Mouse (Mus musculus) thymus, postnatal 4 days (tissue): ENCODE data around the gene Def8.

ENCODE experiments used
- DNase-seq: peaks from one replicate; pipeline ENCODE4 v3.0.0; 2021

Gene Def8

GRCm38 (mm10) chr8:123423441-123423840, at the start of gene Def8:
TSS of gene Def8 (plus strand) at chr8:123423527.
- no peak for DNase-seq

DNA sequence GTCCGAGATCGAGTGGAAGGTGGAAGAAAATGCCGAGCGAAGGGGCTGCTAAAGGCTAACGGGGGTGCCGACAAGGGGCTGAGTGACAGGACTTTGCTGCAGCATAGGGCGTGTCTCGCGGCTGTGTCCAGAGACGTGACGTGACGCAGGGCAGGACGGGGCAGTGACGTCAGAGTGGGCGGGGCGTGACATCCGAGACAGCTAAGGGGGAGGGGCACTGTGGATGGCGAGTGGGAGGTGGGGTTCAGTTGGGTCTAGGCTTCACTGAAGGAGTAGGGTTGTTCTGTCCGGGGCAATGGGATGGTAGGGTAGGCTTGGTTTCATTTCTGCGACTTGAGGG, 49.1 kb upstream of the Def8 start:
- peak; percentile 99 for DNase-seq

DNA sequence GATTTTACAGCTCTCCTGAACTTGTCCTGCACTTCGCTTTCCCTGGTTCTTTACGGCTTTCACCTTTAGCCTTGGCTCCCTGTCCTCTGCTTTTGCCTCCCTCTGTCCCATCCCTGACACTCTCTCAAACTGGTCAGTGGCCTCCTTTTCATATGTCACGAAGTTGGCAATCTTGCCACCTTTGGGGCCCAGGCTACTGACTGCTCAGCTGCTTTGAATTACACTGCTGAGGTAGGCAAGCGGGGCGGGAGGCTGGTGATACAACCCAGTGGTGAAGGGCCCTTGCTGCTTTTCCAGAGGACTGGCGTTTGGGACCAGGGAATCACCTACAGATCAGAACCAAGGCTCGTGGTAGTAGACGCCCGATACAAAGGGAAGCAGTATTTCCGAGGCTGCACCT, 47.6 kb upstream of the Def8 start:
- no peak for DNase-seq

GRCm38 (mm10) chr8:123376106-123376505, 47.2 kb upstream of the Def8 start:
- DNase-seq = no peak

GRCm38 (mm10) chr8:123381711-123382110, 41.6 kb upstream of the Def8 start:
- DNase-seq = no peak

GRCm38 (mm10) chr8:123382516-123382915, 40.8 kb upstream of the Def8 start:
- DNase-seq = no peak

DNA sequence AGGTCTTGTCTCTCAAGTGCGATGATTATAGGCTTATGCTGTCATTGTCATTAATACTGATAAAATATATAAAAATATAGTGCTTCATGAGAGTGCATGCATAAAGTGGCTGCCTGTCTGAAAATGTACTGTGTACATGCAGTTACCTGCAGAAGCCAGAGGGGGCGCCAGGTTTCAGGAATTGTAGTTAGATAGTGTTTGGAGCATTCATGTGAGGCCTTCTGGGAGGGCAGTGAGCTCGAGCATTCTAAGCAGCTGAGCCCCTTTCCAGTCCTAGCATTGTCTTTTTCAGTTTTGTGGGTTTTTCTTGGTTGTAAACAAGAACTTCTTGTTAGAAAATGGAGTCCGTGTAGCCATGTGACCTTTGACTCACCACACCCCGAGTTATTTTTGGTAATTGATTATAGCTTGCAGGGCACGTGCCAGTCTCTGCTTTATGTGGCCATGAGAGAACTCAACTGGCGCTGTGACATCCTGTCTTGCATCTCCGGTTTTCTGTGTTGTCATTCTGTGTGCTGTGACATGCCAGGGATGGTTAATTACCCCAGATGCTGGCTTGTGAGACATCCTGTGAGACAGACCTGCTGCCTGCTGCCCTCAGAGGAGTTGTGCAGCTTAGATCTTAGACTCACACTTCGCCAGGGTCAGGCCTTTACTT, 38.3 kb upstream of the Def8 start:
- peak; percentile 81 for DNase-seq

DNA sequence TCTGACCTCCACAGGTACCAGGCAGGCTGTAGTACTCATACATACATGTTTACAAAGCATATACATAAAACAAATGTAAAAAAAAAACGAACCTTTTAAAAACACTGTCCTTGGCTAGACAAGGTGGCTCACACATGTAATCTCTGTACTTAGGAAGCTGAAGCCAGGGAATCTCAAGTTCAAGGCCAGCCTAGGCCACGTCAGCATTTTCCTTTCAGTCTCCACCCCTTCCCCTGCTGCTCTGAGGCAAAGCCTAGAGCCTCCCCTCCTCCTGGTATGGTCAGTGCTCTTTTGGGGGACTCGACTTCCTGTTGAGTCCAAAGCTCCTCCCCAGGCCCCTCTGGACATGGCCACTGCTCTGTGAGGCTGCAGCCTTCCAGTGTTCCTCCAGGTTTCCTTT, 36.3 kb upstream of the Def8 start:
- no peak for DNase-seq

GRCm38 (mm10) chr8:123387801-123388200, 35.5 kb upstream of the Def8 start:
- no peak for DNase-seq

DNA sequence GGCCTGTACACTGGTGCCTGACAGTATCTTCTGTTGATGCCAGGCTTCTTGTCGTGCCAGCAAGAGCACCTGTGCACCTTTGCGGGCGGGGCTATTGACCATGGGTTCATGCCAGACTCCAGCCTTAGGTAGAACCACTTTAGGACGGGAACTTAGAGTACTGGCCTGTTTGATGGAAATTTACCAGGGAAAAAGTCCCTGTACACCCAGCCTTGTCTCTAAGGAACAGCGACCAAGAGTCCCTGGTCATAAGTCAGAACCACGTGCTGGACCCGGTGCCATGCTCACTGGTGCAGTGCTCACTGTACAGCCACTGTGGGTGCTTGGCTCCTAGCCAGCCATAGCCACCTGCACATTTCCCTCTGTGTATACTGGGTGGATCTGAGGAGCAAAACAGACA, 34.3 kb upstream of the Def8 start:
- no peak for DNase-seq

- DNase-seq = peak; percentile 22
Observed at GRCm38 (mm10) chr8:123398308-123398707, 25.0 kb upstream of the Def8 start.

- peak; percentile 56 for DNase-seq
Observed at GRCm38 (mm10) chr8:123401936-123402335, 21.4 kb upstream of the Def8 start.

GRCm38 (mm10) chr8:123402730-123403326, 20.5 kb upstream of the Def8 start:
- peak; percentile 25 for DNase-seq

DNA sequence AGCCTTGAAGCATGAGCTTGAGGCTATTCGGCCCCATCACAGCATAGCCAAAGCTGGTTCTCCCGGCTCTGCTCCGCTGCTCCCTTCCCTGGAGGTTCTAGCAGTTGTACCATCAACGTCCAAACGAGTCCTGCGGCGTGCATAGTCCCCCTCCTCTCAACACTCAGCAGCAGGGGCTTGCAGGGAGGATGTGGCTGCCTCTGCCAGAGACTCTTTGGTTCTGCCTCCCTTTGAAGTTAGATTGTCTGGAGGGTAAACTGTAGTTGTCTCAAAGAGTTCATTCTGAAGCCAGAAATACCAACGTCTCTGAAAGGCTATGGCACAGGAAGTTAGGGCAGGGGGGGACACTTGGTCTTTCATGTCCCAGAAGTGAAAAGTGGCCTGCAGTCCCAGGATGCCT, 18.8 kb upstream of the Def8 start:
- peak; percentile 77 for DNase-seq

GRCm38 (mm10) chr8:123406786-123407185, 16.5 kb upstream of the Def8 start, which contains the start of gene Mc1r:
TSS of gene Mc1r (plus strand) at chr8:123407107.
- DNase-seq = peak; percentile 86

- peak; percentile 22 for DNase-seq
Observed at GRCm38 (mm10) chr8:123407612-123408011, 15.7 kb upstream of the Def8 start.

DNA sequence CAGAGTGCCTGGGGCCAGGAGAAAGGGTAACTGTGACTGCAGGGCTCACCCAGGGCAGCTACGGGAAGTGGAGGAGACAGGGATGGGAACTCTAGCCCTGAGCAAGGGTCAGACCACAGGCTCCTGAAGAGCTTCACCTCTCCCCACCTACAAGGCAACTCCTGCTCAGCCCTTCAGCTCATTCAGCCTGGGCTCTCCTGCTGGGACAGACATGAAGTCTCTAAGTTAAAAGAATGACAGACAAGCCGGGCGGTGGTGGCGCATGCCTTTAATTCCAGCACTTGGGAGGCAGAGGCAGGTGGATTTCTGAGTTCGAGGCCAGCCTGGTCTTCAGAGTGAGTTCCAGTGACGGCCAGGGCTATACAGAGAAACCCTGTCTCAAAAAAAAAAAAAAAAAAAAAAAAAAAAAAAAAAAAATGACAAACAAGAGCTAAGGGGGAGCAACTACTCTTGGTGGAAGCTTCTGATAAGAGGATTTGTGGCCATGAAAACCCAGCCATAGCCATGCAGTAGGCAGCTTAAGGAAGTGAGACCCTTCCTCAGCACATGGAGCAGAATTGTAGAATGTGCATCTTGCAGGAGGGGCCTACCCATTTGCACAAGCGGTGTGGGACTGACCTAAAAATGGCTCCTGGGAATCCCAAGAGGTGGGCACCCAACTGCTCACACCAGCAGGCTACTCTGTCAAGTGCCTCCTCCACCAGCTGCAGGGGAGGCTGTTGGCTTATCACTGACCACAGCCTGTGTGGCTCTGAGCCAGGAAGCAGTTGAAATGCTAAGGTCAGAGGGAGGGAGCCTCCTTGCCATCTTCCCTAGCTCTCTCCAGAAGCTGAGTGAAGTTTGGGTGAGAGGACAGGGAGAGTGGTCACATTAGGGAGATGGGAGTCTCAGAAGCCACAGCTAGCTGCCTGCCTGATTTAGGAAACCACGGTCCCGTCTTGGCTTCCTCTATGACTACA, 14.5 kb upstream of the Def8 start:
- DNase-seq = peak; percentile 26

- no peak for DNase-seq
Observed at GRCm38 (mm10) chr8:123410049-123410587, 13.2 kb upstream of the Def8 start.

- DNase-seq = no peak
Observed at GRCm38 (mm10) chr8:123410788-123411187, 12.5 kb upstream of the Def8 start.

- DNase-seq = peak; percentile 72
Observed at GRCm38 (mm10) chr8:123411246-123411645, 12.1 kb upstream of the Def8 start, which contains the start of gene Tubb3. TSS of gene Tubb3 (plus strand) at chr8:123411424.

GRCm38 (mm10) chr8:123411781-123412327, 11.5 kb upstream of the Def8 start:
- DNase-seq = peak; percentile 66

DNA sequence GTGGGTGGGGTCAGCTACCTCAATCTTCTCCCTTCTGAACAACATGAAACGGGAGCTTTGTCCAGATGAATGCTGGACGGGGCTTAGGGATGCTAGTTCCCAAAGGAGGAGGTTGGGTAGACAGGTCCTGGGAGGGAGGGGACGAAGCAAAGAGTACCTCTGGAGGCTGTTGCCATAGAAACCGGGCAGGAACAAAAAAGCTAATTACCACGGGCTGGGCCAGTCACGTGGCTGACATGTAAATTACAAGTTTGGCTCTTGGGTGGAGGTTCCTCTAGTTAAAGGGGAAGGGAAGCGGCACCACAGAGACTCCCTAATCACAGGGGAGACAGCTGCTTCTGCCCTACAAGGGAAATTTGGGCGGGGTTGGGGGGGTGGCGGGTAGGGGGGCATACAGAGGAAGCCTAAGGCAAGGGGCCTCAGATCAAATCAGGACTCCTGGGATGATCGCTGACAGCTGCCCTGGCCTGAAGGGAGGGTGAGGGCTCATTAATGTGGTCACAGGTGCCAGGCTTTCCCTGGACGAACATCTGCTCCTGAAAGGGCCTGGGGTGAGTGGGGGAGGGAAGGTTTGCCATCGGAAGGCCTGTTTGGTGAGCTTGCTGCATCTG, 10.7 kb upstream of the Def8 start:
- DNase-seq = peak; percentile 42

DNA sequence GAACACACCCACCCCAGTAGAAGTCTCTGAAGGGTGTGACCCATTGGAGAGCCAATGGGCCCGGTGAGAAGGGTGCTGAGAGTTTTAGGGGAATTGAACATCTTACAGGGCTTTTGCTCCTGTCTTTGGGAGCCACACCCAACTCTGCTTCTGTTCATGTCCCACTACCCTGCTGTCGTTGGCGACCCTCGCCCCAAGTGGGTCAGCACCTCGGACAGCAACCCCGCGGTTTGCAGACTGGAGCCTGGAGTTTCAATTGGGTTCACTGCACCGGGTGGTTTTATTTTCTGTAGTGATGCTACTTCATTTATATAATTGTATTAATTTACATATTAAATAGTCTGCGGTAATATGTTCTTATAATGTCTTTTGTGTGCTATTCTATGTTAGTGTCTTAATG, 9.1 kb upstream of the Def8 start:
- peak; percentile 77 for DNase-seq
